Mouse (Mus musculus) megakaryocyte, embryonic 14.5 days (primary cell): Measurements from ENCODE around the gene Il2ra. TPM values are rescaled to one million over a fixed set of nuclear protein-coding genes. Genes with fewer than 3 reads are reported as not detected.
A peak's percentile ranks its signal among the peaks of the same experiment; 100 is the strongest.
"Not testable (repeated sequence)": the region's sequence is repeated elsewhere in the genome, so short reads cannot be mapped to it uniquely, and the experiment has no call there.

Experiments used
- H3K27me3 ChIP-seq: replicated peaks from 2 replicates; pipeline ENCODE3; 2012; ENCODE audit warnings: inconsistent platforms
- H3K36me3 ChIP-seq: replicated peaks from 2 replicates; pipeline ENCODE3; 2012; ENCODE audit warnings: low read length, inconsistent platforms, mixed read lengths
- H3K4me1 ChIP-seq: 2 replicates; pipeline ENCODE4 v1.6.1; 2012; ENCODE audit warnings: inconsistent platforms
- H3K4me3 ChIP-seq: replicated peaks from 2 replicates; pipeline ENCODE3; 2012; ENCODE audit warnings: moderate library complexity, mild to moderate bottlenecking, inconsistent platforms
- H3K9me3 ChIP-seq: 2 replicates; pipeline ENCODE4 v1.6.1; 2012; ENCODE audit warnings: inconsistent platforms
- FLI1 ChIP-seq: IDR thresholded peaks from 2 replicates; pipeline ENCODE4 v1.6.1; 2012; ENCODE audit warnings: low read length, inconsistent platforms, mixed read lengths
- GATA1 ChIP-seq: IDR thresholded peaks from 3 replicates; pipeline ENCODE4 v1.6.1; 2012; ENCODE audit warnings: mixed read lengths, low read length, inconsistent platforms, borderline replicate concordance
- polyA plus RNA-seq: library from polyadenylated mRNA; stranded (reverse); fragments of >175 nt; gene quantifications from 2 replicates; pipeline ENCODE4 v1.2.3, GENCODE M21; 2012; ENCODE audit warnings: low replicate concordance; ENCODE audit not compliant: insufficient read depth

The Il2ra gene
- polyA plus RNA-seq, result not detected in 2 replicates

DNA sequence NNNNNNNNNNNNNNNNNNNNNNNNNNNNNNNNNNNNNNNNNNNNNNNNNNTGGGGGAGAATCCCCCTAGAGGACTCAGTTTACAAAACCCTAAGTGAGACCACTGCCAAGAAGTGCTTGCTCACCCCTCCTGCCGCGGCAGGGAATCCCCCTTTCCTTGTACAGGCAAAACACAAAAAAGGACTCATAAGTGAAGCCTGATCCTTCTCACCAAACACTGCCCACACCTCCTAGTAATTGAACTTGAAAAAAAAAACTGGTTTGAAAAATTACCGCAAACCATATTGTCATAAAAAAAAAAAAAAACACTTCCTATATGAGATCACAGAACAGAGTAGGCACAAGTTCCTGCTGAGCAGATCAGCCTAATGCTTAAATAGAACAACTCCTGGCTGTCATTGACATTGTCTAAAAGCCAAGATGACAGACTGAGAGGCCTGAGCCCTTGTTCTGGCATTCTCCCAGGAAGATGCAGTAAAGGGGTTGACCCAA, at the start of gene Il2ra:
TSS of gene Il2ra (plus strand) at position 357 of the 491 bp plus-strand sequence.
- Histone ChIP-seq H3K4me3 (no peak within 1 kb of the TSS), H3K9me3 (no peaks in the 10 kb centered on the region), H3K4me1 (peaks cover 19% of the 10 kb centered on the region), H3K36me3 (no peaks in the 10 kb centered on the region), H3K27me3 (peaks cover under 1% of the 10 kb centered on the region)
- no peak for TF ChIP-seq GATA1
- no peak for TF ChIP-seq FLI1

DNA sequence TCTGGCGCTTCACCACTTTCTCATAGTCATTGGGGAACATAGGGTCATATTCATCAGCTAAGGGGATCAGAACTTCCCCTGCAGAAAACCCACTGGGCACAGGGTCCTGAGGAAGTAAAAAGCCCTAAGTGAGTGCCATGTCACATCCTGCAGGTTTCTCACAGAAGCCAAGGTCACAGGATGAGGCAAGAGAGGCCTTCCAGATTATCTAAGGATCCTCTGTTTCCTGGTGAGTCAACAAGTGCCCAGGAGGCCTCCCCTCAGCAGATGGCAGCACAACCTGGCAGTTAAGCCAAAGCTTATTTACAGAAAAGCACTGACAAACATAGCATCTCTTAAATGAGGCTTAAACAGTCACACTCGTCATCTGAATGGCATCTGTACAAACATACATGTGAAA, 45.9 kb upstream of the Il2ra start:
- H3K4me1 ChIP-seq, result peaks cover 60% of the 10 kb centered on the region
- TF ChIP-seq GATA1, result no peak; the same call in 2 of the 3 replicates
- TF ChIP-seq FLI1, result no peak
- peaks cover 92% of the 10 kb centered on the region for H3K36me3 ChIP-seq
- peak overlapping the region; percentile 67 for H3K4me3 ChIP-seq
- H3K9me3 ChIP-seq, result no peaks in the 10 kb centered on the region
- H3K27me3 ChIP-seq, result no peaks in the 10 kb centered on the region

DNA sequence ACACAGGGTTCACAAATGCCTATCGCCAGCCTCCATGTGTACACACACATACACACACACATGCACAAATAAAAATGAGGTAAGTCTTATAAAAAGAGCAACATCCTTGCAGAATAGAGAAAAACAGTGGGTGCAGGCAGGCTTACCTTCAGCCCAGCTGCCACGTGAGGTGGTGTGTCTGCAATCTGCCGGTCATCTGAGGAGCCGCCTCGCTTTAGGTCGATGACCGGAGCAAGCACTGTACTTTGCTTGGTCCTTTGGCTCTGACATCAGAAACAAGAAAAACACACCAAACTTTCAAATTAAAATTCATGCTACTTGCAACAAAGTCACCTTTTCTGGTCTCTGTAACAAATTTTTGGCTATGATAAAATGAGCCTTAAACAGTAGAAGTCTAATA, 44.7 kb upstream of the Il2ra start:
- peak overlapping the region; percentile 62 for H3K4me3 ChIP-seq
- H3K9me3 ChIP-seq, result no peaks in the 10 kb centered on the region
- H3K4me1 ChIP-seq, result peaks cover 67% of the 10 kb centered on the region
- H3K27me3 ChIP-seq, result no peaks in the 10 kb centered on the region
- no peak for TF ChIP-seq GATA1
- no peak for TF ChIP-seq FLI1
- H3K36me3 ChIP-seq, result peaks cover 80% of the 10 kb centered on the region

DNA sequence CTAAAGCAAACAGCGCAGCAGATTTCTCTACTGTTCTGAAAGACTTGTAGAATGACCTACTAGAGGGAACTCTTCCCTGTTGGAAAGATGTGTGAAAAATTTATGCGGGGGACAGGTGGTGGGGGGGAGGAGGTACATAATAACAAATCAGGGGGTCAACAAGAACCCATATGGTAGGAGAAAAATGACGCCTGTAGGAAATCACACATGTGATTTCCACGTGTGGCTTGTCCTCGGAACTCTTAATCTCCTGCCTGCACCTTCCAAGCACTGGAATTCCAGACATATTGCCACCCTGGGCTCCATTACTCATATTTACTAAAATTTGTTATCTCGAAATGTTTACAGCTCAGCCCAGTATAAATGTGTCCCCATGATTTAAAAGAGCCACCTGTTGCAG, 40.8 kb upstream of the Il2ra start:
- TF ChIP-seq GATA1 (no peak), FLI1 (no peak)

DNA sequence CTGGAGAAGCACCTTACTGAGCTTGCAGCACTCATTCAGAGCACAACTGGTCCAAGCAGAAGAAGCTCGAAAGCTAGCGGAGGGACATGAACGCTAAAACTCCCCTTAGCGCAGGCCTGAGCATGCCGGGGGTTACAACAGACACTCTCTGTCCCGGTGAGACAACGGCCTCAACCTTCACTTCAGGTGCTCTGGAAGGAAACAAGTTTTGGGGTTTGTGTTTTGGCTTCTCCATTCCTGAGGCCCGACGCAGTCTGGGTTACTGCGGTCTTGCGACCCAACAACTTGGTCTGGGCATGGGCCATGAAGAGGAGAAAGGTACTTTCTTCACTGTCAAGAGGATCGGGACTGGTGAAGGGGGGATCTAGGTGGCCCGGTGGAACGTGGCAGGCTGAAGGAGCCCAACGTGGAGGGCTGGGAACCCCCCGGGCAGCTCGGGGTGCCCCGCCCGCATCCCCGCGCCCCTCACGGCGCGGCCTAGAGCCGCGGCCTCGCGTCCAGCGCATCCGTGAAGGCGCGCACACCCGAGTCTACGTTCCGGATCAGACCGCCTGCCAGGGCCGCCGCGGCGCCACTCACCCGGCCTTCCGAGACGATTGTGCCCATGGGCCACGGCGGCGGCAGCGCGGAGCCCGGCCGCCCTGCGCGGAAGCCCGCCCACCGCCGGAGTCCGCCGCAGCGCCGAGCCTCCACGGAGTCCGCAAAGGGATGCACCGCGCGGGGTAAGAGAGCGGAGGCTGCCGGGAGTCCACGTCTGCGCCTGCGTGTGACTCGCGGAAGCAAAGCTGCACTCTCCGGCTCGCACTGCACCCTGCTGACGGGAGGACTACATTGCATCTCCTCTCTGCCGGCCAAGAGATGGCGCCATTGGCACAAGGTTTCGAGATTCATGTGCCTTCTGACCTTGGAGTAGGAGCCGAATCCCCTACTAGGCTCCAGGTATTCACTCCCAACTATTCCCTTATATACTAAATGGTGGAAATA, 39.8 kb upstream of the Il2ra start:
- Histone ChIP-seq H3K4me1 (peaks cover 35% of the 10 kb centered on the region), H3K4me3 (peak overlapping the region; percentile 97), H3K27me3 (no peaks in the 10 kb centered on the region), H3K9me3 (no peaks in the 10 kb centered on the region), H3K36me3 (peaks cover 37% of the 10 kb centered on the region)
- TF ChIP-seq GATA1 (no peak), FLI1 (no peak)

More for the DNA sequence above, 40.8 kb upstream of the Il2ra start:
- peak overlapping the region; percentile 97 for H3K4me3 ChIP-seq
- H3K9me3 ChIP-seq, result no peaks in the 10 kb centered on the region
- peaks cover 45% of the 10 kb centered on the region for H3K4me1 ChIP-seq
- peaks cover 47% of the 10 kb centered on the region for H3K36me3 ChIP-seq
- no peaks in the 10 kb centered on the region for H3K27me3 ChIP-seq

DNA sequence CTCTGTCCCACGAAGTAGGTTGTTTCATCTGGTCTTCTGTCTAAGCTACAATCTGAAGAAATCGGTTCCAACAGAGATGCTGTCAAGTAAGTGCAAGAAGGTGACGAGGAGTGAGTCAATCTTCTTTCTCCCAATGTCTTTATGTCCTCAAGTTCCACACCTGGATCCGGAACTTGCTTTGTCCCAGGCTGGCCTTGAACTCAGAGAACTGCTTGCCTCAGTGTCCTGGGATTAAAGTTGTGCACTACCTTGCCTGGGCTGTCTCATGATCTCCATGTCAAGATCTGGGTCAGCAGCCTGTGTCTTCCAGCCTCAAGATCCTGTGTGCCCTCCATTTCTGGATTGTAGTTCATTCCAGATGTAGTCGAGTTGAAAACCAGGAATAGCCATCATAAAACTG, 38.6 kb upstream of the Il2ra start, which contains the start of gene Rbm17:
TSS of gene Rbm17 (minus strand) at position 101 of the 400 bp plus-strand sequence.
- H3K36me3 ChIP-seq, result peaks cover 25% of the 10 kb centered on the region
- no peaks in the 10 kb centered on the region for H3K27me3 ChIP-seq
- H3K4me1 ChIP-seq, result peaks cover 22% of the 10 kb centered on the region
- peak within 1 kb of the TSS; percentile 97 for H3K4me3 ChIP-seq
- no peaks in the 10 kb centered on the region for H3K9me3 ChIP-seq
- no peak for TF ChIP-seq FLI1

DNA sequence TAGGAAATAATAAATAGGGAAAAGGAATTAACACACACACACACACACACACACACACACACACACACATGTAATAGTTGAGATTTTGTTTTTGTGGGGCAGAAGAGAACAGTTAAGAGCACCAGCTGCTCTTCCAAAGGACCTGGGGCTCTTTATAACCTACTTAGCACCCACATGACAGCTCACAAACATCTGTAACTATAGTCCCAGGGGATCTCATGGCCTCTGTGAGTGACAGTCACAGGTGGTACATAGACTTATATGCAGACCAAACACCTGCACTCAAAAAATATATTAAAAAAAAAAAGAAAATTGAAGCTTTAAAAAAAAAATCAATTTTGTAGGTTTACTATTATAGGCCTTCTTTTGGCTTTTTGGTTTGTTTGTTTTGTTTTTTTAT, 37.7 kb upstream of the Il2ra start:
- TF ChIP-seq FLI1 (no peak), GATA1 (no peak)
- no peak overlapping the region for H3K4me3 ChIP-seq
- no peaks in the 10 kb centered on the region for H3K27me3 ChIP-seq
- H3K9me3 ChIP-seq, result no peaks in the 10 kb centered on the region
- peaks cover 16% of the 10 kb centered on the region for H3K36me3 ChIP-seq
- H3K4me1 ChIP-seq, result peaks cover 22% of the 10 kb centered on the region

DNA sequence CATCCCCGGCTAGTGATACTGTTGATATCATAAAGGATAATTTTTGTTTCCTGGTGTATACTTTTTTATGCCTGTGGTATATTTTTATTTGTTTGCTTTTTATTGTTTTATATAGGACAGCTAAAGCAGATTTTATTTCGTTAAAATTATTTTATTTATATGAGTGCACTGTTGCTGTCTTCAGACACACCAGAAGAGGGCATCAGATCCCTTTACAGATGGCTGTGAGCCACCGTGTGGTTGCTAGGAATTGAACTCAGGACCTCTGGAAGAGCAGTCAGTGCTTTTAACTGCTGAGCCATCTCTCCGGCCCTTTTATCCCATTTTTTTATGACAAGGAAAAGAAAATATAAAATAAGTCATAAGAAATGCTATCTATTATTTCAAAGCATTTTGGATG, 35.9 kb upstream of the Il2ra start:
- not testable (repeated sequence) for H3K9me3 ChIP-seq, H3K4me3 ChIP-seq, H3K4me1 ChIP-seq, H3K36me3 ChIP-seq, H3K27me3 ChIP-seq

DNA sequence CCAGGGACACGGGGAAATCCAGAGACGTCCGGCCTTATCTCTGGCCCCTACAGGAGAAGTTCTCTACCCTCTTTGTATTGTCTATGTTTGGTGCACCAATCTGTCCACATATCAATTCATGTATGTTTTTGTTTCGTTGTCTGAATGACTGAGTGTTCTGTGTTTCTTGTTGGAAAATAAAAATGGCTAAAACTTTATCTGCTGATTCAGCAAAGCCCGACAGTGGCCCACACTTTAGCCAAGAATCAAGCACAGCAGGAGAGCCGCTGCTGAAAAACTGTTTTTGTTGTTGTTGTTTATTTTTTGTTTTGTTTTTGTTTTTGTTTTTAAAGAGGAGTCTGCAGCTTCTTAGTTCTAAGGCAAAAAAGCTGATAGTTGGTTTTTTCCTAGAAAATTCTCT, 29.7 kb upstream of the Il2ra start:
- H3K27me3 ChIP-seq, H3K36me3 ChIP-seq, H3K4me1 ChIP-seq, H3K4me3 ChIP-seq, H3K9me3 ChIP-seq: not testable (repeated sequence)

DNA sequence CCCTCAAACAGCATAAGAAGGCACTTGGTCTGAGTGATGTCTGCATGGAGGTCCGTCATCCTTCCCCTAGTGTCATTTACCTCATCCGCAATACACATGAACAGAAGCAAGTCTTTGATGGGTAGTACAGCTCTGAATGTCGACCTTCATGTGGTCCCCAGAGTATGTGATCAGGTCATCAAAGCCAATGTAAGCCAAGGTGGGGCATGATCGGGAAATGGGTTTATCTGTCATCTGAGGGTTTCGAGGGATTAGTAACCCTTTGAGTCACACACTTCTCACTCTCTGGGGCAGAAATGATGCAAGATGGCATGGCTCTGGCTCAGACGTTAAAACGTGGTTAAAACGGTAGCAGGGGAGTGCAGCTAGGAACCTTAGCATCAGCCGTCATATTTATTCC, 25.8 kb upstream of the Il2ra start:
- H3K27me3 ChIP-seq, result peaks cover 1% of the 10 kb centered on the region

More for the DNA sequence above, 25.8 kb upstream of the Il2ra start:
- no peak for TF ChIP-seq FLI1
- TF ChIP-seq GATA1, result no peak
- no peaks in the 10 kb centered on the region; the same call in 1 of the 2 replicates for H3K9me3 ChIP-seq
- peaks cover 10% of the 10 kb centered on the region for H3K4me1 ChIP-seq
- no peaks in the 10 kb centered on the region for H3K36me3 ChIP-seq
- H3K4me3 ChIP-seq, result no peak overlapping the region
